Mouse (Mus musculus): ENCODE measurements around the gene 1500011B03Rik. TPM values are rescaled to one million over a fixed set of nuclear protein-coding genes. Genes with fewer than 3 reads are reported as not detected.

Gene 1500011B03Rik
- polyA plus RNA-seq, 1 experiment = 31.4 TPM

DNA sequence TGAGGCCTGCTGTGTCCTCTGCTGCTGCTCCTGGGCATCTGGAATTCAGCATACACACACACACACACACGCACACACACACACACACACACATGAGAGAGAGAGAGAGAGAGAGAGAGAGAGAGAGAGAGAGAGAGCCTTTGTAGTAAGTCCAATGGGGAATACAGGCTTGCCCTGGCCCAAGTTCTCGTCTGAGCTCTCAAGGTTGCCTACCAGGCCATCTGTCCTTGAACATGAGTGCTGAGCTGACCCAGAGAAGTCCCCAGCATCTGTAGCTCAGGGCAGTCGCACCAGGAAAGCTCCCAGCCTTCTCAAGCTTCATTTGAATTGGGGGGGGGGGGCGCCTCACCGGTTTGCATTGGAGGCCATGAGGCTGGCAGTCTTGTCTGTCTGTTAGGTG is 38.1 kb downstream of the 1500011B03Rik start:
- TF ChIP-seq TCF12 (IDR thresholded peaks at IDR 0.05; ENCODE audit: insufficient read depth, poor library complexity, severe bottlenecking) = no peak
- H3K36me3 ChIP-seq (ENCODE audit: control insufficient read depth, insufficient read depth) = peaks cover 3% of the 10 kb centered on the region
- H3K27me3 ChIP-seq (ENCODE audit: control insufficient read depth, insufficient read depth, insufficient read length) = no peaks in the 10 kb centered on the region
- peaks cover 13% of the 10 kb centered on the region for H3K79me2 ChIP-seq (ENCODE audit: control insufficient read depth, insufficient read depth)
- H3ac ChIP-seq (ENCODE audit: control insufficient read depth, insufficient read length) = no peak overlapping the region
- H3K4me2 ChIP-seq (ENCODE audit: low read depth) = no peak overlapping the region
- no peak overlapping the region for H3K4me3 ChIP-seq

DNA sequence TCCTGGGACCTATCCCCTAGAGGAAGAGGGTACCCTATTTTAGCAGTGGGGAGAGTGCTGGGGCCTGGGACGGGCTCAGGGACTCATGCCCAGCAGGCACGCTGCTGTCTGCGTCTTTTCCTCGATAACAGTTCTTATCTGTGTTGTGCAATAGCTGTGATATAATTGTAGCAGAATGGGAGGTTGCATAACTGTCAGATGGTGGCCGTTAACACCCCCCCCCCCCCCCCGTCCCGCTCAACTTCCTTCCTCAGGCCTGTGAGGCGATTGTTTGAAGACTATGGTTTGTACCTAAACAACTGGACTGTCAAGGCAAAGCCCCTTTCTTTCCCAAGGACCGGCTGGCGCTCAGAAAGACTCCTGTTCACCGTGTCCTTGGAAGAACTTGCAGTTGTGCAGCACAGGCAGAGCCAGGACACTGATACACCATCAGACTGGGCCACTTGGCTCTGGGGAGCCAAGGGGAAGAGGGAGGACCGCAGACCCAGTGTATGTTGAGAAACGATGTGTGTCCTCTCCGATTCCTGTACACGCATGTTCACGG is 38.6 kb downstream of the 1500011B03Rik start:
- TF ChIP-seq SRF (IDR thresholded peaks at IDR 0.05; ENCODE audit: control insufficient read depth, insufficient read length, low read depth) (no peak), POLR2A (IDR thresholded peaks at IDR 0.05; ENCODE audit: insufficient read length, low read depth) (no peak), MAX (IDR thresholded peaks at IDR 0.05; ENCODE audit: low read depth) (no peak), TCF12 (IDR thresholded peaks at IDR 0.05; ENCODE audit: insufficient read depth, poor library complexity, severe bottlenecking) (no peak)
- Histone ChIP-seq H3K79me2 (ENCODE audit: control insufficient read depth, insufficient read depth) (peaks cover 16% of the 10 kb centered on the region), H3K27me3 (ENCODE audit: control insufficient read depth, insufficient read depth, insufficient read length) (no peaks in the 10 kb centered on the region), H3K4me2 (ENCODE audit: low read depth) (no peak overlapping the region), H3ac (ENCODE audit: control insufficient read depth, insufficient read length) (no peak overlapping the region), H3K36me3 (ENCODE audit: control insufficient read depth, insufficient read depth) (peaks cover 3% of the 10 kb centered on the region), H3K4me3 (no peak overlapping the region)

DNA sequence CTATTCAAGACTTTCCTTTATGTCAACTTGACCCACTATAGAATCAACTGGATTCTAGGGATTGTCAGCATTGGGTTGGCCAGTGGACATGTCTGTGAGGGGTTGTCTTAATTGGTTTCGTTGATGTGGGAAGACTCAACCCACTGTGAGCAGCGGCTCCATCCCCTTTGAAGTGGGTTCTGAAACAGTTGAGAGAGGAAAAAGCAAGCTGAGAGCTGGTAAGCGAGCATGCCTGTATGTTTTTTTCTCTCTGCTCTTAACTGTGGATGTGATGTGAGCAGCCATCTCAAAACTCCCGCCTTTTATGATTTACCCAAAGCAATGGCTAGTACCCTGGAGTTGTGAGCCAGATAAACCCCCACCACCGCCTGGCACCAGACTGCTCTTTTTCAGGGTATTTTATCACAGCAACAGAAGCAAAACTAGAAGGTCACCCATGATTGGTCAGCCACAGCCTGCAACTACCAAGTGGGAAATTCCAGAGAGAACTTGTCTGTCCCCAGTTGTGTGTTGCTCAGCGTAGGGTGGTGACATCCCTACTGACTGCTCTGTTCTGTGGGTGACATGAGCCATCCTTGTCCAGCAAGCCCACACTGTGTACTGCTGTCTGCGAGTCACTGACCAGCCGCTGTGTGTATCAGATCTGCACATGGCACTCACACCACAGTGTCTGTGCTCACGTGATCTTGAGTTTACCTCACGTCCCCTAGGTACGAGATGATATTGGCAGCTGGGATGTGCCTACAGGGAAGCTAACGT is 39.7 kb downstream of the 1500011B03Rik start:
- H3ac ChIP-seq (ENCODE audit: control insufficient read depth, insufficient read length) = no peak overlapping the region
- H3K4me3 ChIP-seq = no peak overlapping the region
- H3K4me2 ChIP-seq (ENCODE audit: low read depth) = no peak overlapping the region
- H3K36me3 ChIP-seq (ENCODE audit: control insufficient read depth, insufficient read depth) = no peaks in the 10 kb centered on the region
- no peak for TF ChIP-seq TCF3 (IDR thresholded peaks at IDR 0.05; ENCODE audit: insufficient read length, low read depth)
- TF ChIP-seq REST (IDR thresholded peaks at IDR 0.05; ENCODE audit: insufficient read depth, insufficient read length) = no peak
- no peak for TF ChIP-seq POLR2AphosphoS2 (IDR thresholded peaks at IDR 0.05; ENCODE audit: insufficient read length, low read depth)
- TF ChIP-seq E2F4 (IDR thresholded peaks at IDR 0.05; ENCODE audit: insufficient read depth) = no peak
- no peak for TF ChIP-seq USF1 (IDR thresholded peaks at IDR 0.05; ENCODE audit: low read depth)
- no peak for TF ChIP-seq POLR2A (IDR thresholded peaks at IDR 0.05; ENCODE audit: insufficient read length, low read depth)
- TF ChIP-seq SRF (IDR thresholded peaks at IDR 0.05; ENCODE audit: control insufficient read depth, insufficient read length, low read depth) = no peak
- TF ChIP-seq MYOD1 (IDR thresholded peaks at IDR 0.05; ENCODE audit: control insufficient read depth in 1 of 3, insufficient read length in 2 of 3, low read depth in 2 of 3) = no peak
- no peak for TF ChIP-seq MAX (IDR thresholded peaks at IDR 0.05; ENCODE audit: low read depth)
- TF ChIP-seq CEBPB (IDR thresholded peaks at IDR 0.05; ENCODE audit: insufficient read depth, poor library complexity, severe bottlenecking) = no peak
- TF ChIP-seq MYOG (IDR thresholded peaks at IDR 0.05; ENCODE audit: control insufficient read depth in 1 of 3, insufficient read depth in 1 of 3, insufficient read length in 2 of 3, low read depth in 2 of 3) = no peak
- no peak for TF ChIP-seq TCF12 (IDR thresholded peaks at IDR 0.05; ENCODE audit: insufficient read depth, poor library complexity, severe bottlenecking)
- H3K27me3 ChIP-seq (ENCODE audit: control insufficient read depth, insufficient read depth, insufficient read length) = no peaks in the 10 kb centered on the region
- peaks cover 24% of the 10 kb centered on the region for H3K79me2 ChIP-seq (ENCODE audit: control insufficient read depth, insufficient read depth)

DNA sequence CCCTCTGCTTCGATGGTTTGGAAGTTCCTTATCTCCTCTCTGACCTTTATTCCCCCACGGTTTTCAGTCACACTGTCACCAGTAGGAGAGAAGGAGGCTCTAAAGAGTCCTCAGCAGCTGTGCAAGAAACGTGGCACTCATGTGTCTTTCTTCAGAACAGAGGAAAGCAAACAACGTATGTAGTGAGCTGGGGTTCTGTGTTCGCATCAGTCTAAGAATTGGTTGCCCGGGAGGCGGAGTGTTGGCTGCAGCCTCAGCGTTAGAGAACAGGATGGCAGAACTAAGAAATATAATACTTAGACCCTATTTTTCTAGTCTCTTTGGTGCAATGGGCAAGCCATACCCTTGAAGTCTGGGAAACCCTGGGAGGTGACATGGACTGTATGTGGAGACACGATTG is 40.3 kb downstream of the 1500011B03Rik start:
- Histone ChIP-seq H3K4me3 (no peak overlapping the region), H3K4me2 (ENCODE audit: low read depth) (no peak overlapping the region), H3K79me2 (ENCODE audit: control insufficient read depth, insufficient read depth) (peaks cover 29% of the 10 kb centered on the region), H3K36me3 (ENCODE audit: control insufficient read depth, insufficient read depth) (no peaks in the 10 kb centered on the region), H3K27me3 (ENCODE audit: control insufficient read depth, insufficient read depth, insufficient read length) (no peaks in the 10 kb centered on the region), H3ac (ENCODE audit: control insufficient read depth, insufficient read length) (no peak overlapping the region)
- no peak for TF ChIP-seq USF1 (IDR thresholded peaks at IDR 0.05; ENCODE audit: low read depth)
- no peak for TF ChIP-seq MYOG (IDR thresholded peaks at IDR 0.05; ENCODE audit: control insufficient read depth in 1 of 3, insufficient read depth in 1 of 3, insufficient read length in 2 of 3, low read depth in 2 of 3)
- TF ChIP-seq POLR2A (IDR thresholded peaks at IDR 0.05; ENCODE audit: insufficient read length, low read depth) = no peak
- no peak for TF ChIP-seq SRF (IDR thresholded peaks at IDR 0.05; ENCODE audit: control insufficient read depth, insufficient read length, low read depth)
- no peak for TF ChIP-seq E2F4 (IDR thresholded peaks at IDR 0.05; ENCODE audit: insufficient read depth)
- TF ChIP-seq POLR2AphosphoS2 (IDR thresholded peaks at IDR 0.05; ENCODE audit: insufficient read length, low read depth) = no peak
- TF ChIP-seq REST (IDR thresholded peaks at IDR 0.05; ENCODE audit: insufficient read depth, insufficient read length) = no peak
- TF ChIP-seq CEBPB (IDR thresholded peaks at IDR 0.05; ENCODE audit: insufficient read depth, poor library complexity, severe bottlenecking) = no peak
- no peak for TF ChIP-seq MYOD1 (IDR thresholded peaks at IDR 0.05; ENCODE audit: control insufficient read depth in 1 of 3, insufficient read length in 2 of 3, low read depth in 2 of 3)
- TF ChIP-seq TCF12 (IDR thresholded peaks at IDR 0.05; ENCODE audit: insufficient read depth, poor library complexity, severe bottlenecking) = no peak

DNA sequence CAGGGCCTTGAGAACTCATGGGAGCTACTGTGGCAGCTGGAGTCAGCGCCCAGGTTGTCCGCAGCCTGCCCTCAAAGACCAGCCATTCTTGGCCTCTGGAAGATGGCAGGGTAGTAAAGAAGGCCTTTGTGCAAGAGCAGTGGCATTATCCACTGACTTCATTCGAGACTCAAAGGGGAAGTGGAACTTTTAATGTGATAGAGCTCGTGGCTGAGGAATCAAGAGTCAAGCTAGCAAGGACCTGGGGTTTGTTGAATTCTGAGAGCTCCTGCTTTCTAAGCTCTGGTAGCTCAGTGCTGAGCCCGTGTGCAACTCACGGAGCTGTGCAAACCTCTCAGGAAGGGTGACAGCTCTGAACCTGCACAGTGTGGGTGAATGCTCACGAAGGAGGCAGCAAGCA is 42.4 kb downstream of the 1500011B03Rik start:
- H3K27me3 ChIP-seq (ENCODE audit: control insufficient read depth, insufficient read depth, insufficient read length) = no peaks in the 10 kb centered on the region
- no peak for TF ChIP-seq MYOD1 (IDR thresholded peaks at IDR 0.05; ENCODE audit: control insufficient read depth in 1 of 3, insufficient read length in 2 of 3, low read depth in 2 of 3)
- TF ChIP-seq POLR2AphosphoS2 (IDR thresholded peaks at IDR 0.05; ENCODE audit: insufficient read length, low read depth) = no peak
- TF ChIP-seq E2F4 (IDR thresholded peaks at IDR 0.05; ENCODE audit: insufficient read depth) = no peak
- TF ChIP-seq SRF (IDR thresholded peaks at IDR 0.05; ENCODE audit: control insufficient read depth, insufficient read length, low read depth) = no peak
- TF ChIP-seq TCF12 (IDR thresholded peaks at IDR 0.05; ENCODE audit: insufficient read depth, poor library complexity, severe bottlenecking) = no peak
- TF ChIP-seq REST (IDR thresholded peaks at IDR 0.05; ENCODE audit: insufficient read depth, insufficient read length) = no peak
- no peak for TF ChIP-seq CEBPB (IDR thresholded peaks at IDR 0.05; ENCODE audit: insufficient read depth, poor library complexity, severe bottlenecking)
- no peak for TF ChIP-seq POLR2A (IDR thresholded peaks at IDR 0.05; ENCODE audit: insufficient read length, low read depth)
- TF ChIP-seq TCF3 (IDR thresholded peaks at IDR 0.05; ENCODE audit: insufficient read length, low read depth) = no peak
- no peak for TF ChIP-seq MAX (IDR thresholded peaks at IDR 0.05; ENCODE audit: low read depth)
- no peak for TF ChIP-seq USF1 (IDR thresholded peaks at IDR 0.05; ENCODE audit: low read depth)
- no peak for TF ChIP-seq MYOG (IDR thresholded peaks at IDR 0.05; ENCODE audit: control insufficient read depth in 1 of 3, insufficient read depth in 1 of 3, insufficient read length in 2 of 3, low read depth in 2 of 3)

More for the DNA sequence above, 42.4 kb downstream of the 1500011B03Rik start:
- Histone ChIP-seq H3K4me2 (ENCODE audit: low read depth) (no peak overlapping the region), H3K36me3 (ENCODE audit: control insufficient read depth, insufficient read depth) (no peaks in the 10 kb centered on the region), H3ac (ENCODE audit: control insufficient read depth, insufficient read length) (no peak overlapping the region), H3K4me3 (no peak overlapping the region), H3K79me2 (ENCODE audit: control insufficient read depth, insufficient read depth) (peaks cover 45% of the 10 kb centered on the region)

Measured in myocyte (in vitro differentiated cells).